Mouse (Mus musculus): ENCODE measurements around the gene Gm10912.
A peak's percentile ranks its signal among the peaks of the same experiment; 100 is the strongest.
"Not testable (repeated sequence)": the region's sequence is repeated elsewhere in the genome, so short reads cannot be mapped to it uniquely, and the experiment has no call there.

The Gm10912 gene

GRCm38 (mm10) chr2:104065526-104065925, at the start of gene Gm10912:
Gene Gm10912, plus strand, starts transcription at chr2:104065826.
- DNase-seq (ENCODE audit: low spot score in 2 of 2) = not testable (repeated sequence)

- no peak for DNase-seq (ENCODE audit: low spot score in 2 of 2)
These were observed 42.5 kb upstream of the Gm10912 start for GRCm38 (mm10) chr2:104023096-104023495.

GRCm38 (mm10) chr2:104024656-104025055, 41.0 kb upstream of the Gm10912 start:
- no peak for DNase-seq (ENCODE audit: low spot score in 2 of 2)

GRCm38 (mm10) chr2:104027458-104028138, 38.0 kb upstream of the Gm10912 start, which contains the start of gene Fbxo3:
Gene Fbxo3, plus strand, starts transcription at chr2:104027721.
- DNase-seq (ENCODE audit: low spot score in 2 of 2) = peak; percentile 78 to 86

- DNase-seq (ENCODE audit: low spot score in 2 of 2) = peak in 1 of 2 experiments; percentile 7
These were observed 37.4 kb upstream of the Gm10912 start, which contains the start of gene 4931422A03Rik for GRCm38 (mm10) chr2:104028139-104028723. Gene 4931422A03Rik, minus strand, starts transcription at chr2:104028361.

- no peak for DNase-seq (ENCODE audit: low spot score in 2 of 2)
These were observed 36.6 kb upstream of the Gm10912 start for GRCm38 (mm10) chr2:104029074-104029473.

- no peak for DNase-seq (ENCODE audit: low spot score in 2 of 2)
These were observed 35.2 kb upstream of the Gm10912 start for GRCm38 (mm10) chr2:104030381-104030780.

GRCm38 (mm10) chr2:104032056-104032455, 33.6 kb upstream of the Gm10912 start:
- no peak for DNase-seq (ENCODE audit: low spot score in 2 of 2)

- peak in 1 of 2 experiments; percentile 9 for DNase-seq (ENCODE audit: low spot score in 2 of 2)
These were observed 30.7 kb upstream of the Gm10912 start for GRCm38 (mm10) chr2:104034832-104035472.

GRCm38 (mm10) chr2:104035595-104035994, 30.0 kb upstream of the Gm10912 start:
- no peak for DNase-seq (ENCODE audit: low spot score in 2 of 2)

GRCm38 (mm10) chr2:104036316-104036715, 29.3 kb upstream of the Gm10912 start:
- DNase-seq (ENCODE audit: low spot score in 2 of 2) = no peak

- no peak for DNase-seq (ENCODE audit: low spot score in 2 of 2)
These were observed 27.4 kb upstream of the Gm10912 start for GRCm38 (mm10) chr2:104038236-104038635.

GRCm38 (mm10) chr2:104041632-104042031, 24.0 kb upstream of the Gm10912 start:
- no peak for DNase-seq (ENCODE audit: low spot score in 2 of 2)

GRCm38 (mm10) chr2:104042766-104043165, 22.9 kb upstream of the Gm10912 start:
- no peak for DNase-seq (ENCODE audit: low spot score in 2 of 2)

- DNase-seq (ENCODE audit: low spot score in 2 of 2) = no peak
These were observed 21.8 kb upstream of the Gm10912 start for GRCm38 (mm10) chr2:104043624-104044478.

GRCm38 (mm10) chr2:104044479-104045080, 21.0 kb upstream of the Gm10912 start:
- no peak for DNase-seq (ENCODE audit: low spot score in 2 of 2)

- DNase-seq (ENCODE audit: low spot score in 2 of 2) = no peak
These were observed 7.2 kb upstream of the Gm10912 start for GRCm38 (mm10) chr2:104058381-104058780.

GRCm38 (mm10) chr2:104058954-104059353, 6.7 kb upstream of the Gm10912 start:
- no peak for DNase-seq (ENCODE audit: low spot score in 2 of 2)

- no peak for DNase-seq (ENCODE audit: low spot score in 2 of 2)
These were observed 5.8 kb upstream of the Gm10912 start for GRCm38 (mm10) chr2:104059786-104060185.

GRCm38 (mm10) chr2:104060996-104061395, 4.6 kb upstream of the Gm10912 start:
- DNase-seq (ENCODE audit: low spot score in 2 of 2) = no peak

- no peak for DNase-seq (ENCODE audit: low spot score in 2 of 2)
These were observed 3.0 kb upstream of the Gm10912 start for GRCm38 (mm10) chr2:104062665-104063064.

All from natural killer cell, adult 2 months (primary cell).